Mouse (Mus musculus) heart, adult 11 months (tissue): ENCODE measurements around the gene Sipa1l2.
A peak's percentile ranks its signal among the peaks of the same experiment; 100 is the strongest.
"Not testable (repeated sequence)": the region's sequence is repeated elsewhere in the genome, so short reads cannot be mapped to it uniquely, and the experiment has no call there.

Experiments used
- DNase-seq: peaks from one replicate; pipeline ENCODE4 v3.0.0; 2022

Sipa1l2 gene

DNA sequence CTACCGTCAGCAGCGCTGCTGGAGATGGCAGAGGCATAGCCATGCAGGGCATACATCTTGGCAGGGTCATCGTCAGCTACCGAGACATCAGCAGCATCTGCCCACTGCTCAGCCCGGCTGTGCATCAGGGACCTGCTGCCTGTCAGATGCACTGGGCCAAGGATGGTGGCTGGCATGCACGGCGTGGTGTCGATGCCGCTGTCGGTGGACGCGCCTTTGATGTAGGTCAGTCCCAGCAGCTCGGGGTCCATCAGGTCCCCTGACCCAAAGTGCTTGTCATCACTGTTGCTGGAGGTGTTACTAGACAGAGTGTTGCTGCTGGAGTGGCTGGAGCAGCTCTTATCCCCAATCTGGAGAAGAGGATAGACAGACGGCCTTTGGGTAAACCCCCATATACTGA lies 122.1 kb downstream of the Sipa1l2 start:
- DNase-seq = no peak

DNA sequence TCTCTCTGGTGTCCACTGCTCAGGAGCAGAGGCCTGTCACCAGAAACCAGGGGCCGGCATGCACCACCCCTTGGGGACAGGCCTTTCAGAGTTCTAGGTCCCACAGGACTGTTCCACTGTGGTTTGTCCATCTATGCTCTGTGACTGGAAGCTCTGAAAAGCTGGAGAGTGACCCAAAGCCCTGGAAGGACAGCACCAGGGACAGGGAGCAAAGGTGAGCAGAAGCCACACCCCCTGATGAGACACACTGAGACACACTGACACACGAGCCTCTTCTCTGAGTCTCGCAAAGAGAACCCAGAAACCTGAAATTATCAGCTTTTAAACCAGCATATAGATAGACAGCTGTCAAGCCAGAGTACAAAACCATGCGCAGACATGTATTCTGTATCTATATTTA lies 123.4 kb downstream of the Sipa1l2 start:
- DNase-seq = no peak

DNA sequence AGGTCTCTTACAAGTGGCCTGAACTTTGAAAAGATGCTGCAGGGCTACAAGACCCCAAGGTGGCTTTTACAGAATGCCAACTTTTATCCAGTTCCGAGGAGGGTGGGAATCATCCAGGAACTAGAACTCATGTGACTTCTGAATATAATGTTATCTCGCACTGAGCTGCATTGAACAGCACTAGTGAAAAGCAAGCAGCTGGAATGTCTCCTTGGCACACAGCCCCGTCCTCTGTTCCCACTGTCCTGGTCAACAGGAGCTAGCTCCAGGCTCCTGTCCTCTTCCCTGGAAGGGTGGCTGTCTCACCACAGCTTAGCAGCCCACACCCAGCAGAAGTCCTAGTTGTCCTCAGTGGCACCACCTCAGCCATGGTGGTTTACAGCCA lies 124.4 kb downstream of the Sipa1l2 start:
- DNase-seq = peak; percentile 97

DNA sequence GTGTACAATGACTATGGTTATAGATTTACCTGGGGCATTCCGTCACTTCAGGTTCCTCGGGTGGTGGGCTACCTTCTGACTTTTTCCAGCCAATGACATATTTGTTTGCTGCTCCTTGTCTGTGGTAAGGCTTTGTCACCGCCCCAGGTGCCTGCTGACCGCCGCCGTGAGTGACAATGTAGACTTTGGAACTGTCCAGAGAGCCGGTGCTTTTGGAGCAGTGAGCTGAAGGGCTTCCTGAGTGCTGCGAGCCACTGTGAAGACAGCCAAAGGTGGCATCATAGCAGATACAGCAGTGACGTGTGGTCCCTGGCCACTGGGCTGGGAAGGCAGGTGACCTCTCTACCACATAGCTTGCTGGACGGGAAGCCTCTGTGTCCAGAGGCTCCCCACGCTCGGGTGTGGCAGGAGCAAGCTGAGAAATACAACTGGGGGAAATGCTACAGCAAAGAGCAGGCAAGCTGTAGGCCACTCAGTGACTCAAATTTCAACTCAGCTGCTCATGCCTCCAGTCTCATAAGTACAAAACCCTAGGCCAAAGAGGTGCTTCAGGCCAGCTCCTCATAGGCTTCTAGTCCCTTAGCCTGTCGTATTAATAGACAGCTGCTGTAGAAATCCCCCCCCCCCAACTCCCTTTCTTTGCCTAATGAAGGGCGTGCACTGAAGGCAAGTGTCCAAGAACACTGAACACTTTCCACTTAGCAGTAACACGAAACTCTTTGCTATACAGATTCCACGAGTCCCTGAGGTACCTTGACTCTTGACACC lies 125.0 kb downstream of the Sipa1l2 start:
- DNase-seq = peak; percentile 94

DNA sequence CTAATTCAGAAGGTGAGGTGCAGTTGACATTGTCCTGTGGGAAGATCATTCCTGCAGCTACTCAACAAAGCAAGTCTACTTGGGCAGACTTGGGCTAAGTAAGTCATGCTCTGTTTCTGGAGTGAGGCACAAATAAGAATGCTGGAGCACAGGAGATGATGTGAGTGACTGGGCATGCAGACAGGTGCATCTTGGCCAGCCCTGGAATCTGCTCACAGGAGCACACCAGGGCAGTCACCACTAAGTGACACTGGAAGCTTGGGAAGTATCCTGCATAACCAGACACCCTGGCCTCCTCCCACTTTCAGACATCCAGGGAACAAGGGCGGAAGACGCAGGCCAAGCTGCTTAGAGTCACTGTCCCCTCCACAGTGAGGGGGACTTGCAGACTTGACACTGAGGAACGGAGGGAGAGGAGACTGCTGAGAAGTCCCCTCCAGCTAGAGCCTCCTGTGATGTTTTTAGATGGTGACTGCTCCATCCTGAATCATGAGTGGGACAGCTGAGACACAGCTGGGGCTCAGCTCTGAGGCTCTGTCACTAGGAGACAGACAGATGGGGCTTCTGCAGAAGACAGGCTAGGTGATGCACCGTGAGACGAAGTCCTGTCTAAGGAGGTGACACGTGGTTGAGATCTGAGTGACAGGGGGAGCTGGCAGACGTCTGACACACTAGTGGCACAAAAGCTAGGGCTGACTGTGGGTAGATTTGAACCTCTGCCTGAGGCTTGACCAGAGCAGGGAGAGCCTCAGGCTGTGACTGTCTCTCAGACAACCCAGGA lies 134.1 kb downstream of the Sipa1l2 start:
- DNase-seq = no peak

- DNase-seq = no peak
Measured at GRCm38 (mm10) chr8:125434151-125434550, 135.5 kb downstream of the Sipa1l2 start.

GRCm38 (mm10) chr8:125431321-125431720 lies 138.3 kb downstream of the Sipa1l2 start:
- peak; percentile 96 for DNase-seq

GRCm38 (mm10) chr8:125430796-125431195 lies 138.8 kb downstream of the Sipa1l2 start:
- DNase-seq = no peak

DNA sequence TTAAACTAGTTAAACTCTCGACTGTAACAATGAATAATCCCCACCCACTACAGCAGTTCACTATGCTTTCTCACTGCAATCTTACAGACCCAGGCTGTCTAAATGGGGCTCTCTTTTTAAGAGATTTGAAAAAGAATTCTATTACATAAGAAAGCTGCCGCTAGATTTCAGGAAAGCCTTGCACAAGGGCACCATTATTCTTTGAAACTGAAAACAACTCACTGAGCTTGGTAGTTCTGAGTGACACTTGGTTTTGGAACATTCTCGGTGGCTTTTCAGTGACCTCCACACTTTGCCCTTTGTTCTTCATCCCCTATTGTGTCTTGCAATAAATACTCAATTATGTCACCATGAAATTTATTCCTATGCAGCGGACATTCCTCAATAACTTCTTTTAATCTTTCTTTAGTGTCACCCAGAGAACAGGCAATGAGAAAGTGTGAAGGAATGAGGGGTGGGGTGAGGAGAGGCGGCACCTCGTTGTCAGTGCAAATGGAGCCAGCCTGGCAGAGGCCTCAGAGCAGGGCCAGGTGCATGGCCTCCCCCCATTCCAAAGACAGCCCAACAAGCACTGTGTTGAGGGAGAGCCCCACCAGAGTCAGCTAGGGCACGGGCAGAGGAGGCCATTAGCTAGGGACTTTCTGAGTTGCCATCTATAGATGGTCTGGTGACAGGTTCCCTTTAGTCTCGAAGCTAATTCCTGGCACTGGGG lies 140.5 kb downstream of the Sipa1l2 start:
- DNase-seq = no peak

DNA sequence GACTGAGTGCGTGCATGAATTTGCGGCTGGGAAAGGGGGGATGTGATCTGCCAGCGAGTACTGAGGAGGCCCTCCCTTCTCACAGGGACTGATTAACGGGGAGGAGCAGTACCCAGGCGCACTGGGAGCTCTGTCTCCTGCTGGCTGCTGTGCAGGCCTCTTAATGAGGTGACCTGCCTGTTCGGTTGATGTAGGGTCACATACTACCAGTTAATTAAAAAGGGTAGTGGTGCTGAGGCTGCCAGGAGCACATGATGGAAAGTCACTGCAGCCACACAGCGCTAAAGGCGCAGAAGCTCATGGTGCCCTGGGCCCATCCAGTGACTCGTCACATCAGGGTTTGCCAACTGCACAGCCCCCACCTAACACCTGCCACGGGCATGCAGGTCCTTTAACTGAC lies 145.7 kb downstream of the Sipa1l2 start:
- peak; percentile 97 for DNase-seq

DNA sequence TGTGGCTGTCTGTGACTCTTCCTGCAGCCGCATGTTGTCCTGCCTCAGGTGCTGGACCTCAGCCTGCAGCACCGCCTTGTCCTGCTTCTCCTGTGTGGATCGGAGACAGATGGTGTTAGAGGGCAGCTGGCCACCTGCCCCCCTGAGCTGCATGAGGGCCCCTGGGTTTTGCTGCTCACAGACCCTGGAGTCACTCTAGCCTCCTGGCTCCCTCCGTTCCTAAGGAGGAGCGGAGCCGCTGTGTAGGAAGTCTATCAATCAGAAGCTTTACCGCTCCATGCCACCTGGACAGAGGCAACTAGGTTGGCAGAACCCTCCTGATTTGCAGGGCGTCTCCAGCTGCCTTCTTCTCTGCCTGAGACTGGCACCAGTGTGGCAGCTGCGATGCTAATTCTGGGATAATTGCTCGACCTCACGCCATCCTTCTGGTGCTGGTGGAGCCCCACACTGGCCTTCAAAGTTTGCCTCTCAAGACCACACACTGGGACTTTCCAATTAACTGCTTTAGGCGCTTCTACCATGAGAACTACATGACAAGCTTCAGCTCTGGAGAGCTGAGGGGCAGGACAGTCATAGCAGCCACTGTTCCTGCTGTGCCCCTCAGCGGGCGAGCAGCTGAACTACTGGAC lies 150.3 kb downstream of the Sipa1l2 start:
- no peak for DNase-seq

- DNase-seq = peak; percentile 94
Measured at GRCm38 (mm10) chr8:125416146-125416545, 153.5 kb downstream of the Sipa1l2 start.

GRCm38 (mm10) chr8:125414651-125415050 lies 155.0 kb downstream of the Sipa1l2 start:
- DNase-seq = no peak

DNA sequence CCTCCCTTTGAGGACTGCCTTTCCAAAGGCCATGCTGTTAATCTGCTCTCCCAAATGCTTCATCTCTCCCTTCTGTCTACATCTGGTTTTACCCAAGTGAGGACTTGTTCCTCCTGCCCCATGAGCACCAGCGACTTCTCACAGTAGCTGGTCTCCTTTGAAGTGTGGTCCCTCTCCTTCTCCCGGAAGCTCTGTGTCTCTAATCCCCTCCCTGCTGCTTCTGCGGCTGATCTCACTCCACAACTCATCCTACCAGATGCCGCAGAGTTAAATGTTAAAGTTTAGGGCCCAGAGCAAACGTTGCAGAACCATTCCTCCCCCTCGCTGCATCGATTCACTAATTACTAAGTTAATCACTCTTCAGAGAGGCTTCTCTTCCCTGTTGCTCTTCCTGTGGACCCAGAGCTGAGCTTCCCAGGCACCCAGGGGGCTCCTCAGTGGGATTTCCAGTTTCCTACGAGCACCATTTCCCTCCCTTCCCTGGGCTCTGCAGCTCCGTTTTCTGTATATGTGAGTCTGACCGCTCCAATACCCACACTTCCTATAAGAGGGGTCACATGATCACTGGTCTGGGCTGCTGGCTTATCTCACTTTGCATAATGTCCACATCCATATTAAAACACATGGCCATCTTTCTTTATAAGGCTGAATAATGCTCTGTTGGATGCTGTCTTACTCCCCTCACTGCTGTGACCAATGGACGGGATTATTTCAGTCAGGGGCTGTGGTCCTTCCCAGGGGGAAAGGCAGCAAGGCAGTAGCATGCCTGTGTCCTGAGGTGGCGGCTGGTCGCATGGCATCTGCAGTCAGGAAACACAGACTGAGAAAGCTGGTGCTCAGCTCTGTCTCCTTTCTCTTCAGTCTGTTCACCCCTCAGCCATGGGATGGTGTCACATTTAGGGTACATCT lies 156.4 kb downstream of the Sipa1l2 start:
- DNase-seq = no peak

DNA sequence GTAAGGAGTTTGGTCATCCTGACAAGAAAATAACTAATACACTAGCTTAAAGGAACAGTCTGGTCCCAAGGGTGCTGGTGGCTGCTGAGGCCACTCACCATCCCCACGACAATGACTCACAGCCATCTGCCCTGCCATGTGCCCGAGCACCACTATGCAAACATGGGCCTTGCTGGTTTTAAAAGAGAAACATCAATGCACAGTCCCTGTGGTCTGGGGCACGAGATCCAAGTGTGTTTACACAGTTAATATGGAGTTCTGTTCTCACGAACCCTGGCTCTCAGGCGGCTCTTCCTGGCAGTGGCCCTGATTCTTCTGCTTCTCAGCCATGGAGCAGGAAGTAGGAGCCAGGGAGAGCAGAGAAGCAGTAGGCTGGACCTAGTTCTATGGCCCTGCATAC lies 159.0 kb downstream of the Sipa1l2 start:
- no peak for DNase-seq

DNA sequence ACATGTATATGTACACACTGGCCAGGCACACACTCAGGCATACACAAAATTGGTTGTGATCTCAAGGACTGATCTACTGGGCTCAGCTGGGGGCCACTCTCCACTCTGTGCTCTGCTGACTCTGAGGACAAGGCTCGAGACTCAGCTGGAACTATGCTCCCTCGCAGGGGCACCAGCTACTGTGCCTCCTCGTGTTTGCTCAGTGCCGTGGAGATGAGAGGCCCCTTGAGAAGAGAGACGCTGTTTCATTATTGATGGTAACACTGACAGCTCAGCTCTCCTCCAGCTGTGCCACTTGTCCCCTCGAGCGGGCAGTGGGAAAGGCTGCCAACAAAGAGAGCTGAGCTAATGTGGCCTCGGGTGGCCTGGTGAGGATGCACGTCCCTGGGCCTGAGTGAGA lies 161.9 kb downstream of the Sipa1l2 start:
- DNase-seq = peak; percentile 88

DNA sequence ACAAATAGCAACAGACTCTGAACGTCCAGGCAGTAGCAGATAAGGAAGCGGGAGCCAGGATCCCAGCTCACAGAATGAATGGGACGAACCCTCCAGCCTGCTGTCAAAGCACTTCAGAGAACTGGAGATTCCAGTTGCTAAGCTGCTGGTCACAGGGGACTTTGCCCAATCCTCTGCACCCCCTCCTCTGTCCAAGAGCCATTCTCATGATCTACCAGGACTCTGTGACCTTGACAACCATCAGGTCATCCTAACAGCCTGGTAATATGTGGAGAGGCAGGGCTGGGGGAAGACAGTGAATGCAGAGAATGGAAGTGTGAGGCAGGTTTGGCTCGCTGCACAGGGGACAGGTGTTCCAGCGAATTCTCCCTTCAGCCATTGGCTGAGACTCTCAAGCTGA lies 163.2 kb downstream of the Sipa1l2 start:
- no peak for DNase-seq

GRCm38 (mm10) chr8:125401350-125401749 lies 168.3 kb downstream of the Sipa1l2 start:
- DNase-seq = no peak

GRCm38 (mm10) chr8:125397981-125398380 lies 171.6 kb downstream of the Sipa1l2 start:
- no peak for DNase-seq

DNA sequence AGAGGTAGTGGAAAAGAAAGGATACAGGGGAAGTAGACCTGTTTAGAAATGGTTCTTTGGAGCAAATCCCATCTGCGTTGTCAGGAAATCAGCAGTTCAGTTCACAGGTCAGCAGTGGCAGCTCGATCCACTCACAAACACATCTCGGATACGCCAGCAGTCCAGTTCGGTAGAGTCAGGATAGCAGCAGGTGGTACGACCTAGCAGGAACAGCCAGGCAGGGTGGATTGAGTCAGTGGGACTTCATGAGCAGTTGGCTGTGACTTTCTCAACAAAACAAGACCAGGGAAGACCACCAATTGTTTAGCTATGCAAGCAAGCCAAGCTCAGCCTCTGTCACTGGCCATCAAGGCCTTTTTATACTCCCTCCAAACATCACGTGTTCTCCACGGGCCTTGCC lies 173.9 kb downstream of the Sipa1l2 start:
- DNase-seq = not testable (repeated sequence)

DNA sequence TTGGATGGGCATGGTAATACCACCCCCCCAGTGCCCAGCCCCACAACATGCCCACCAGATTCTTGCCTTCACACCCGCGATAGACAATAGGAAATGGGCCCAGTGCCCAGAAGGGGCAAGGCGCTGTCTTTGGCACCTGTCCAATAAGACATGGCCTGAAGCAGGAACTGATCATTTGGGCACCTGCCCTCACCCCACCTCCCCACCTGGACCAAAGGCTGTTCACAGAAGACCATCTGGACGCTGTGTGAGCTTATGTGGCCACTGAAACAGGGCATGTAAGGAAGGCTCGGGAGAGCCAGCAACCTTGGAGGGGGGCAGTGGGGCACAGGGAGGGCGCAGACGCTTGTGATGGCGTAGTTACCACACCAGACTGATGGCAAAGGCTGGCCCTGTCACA lies 174.6 kb downstream of the Sipa1l2 start:
- DNase-seq = no peak

DNA sequence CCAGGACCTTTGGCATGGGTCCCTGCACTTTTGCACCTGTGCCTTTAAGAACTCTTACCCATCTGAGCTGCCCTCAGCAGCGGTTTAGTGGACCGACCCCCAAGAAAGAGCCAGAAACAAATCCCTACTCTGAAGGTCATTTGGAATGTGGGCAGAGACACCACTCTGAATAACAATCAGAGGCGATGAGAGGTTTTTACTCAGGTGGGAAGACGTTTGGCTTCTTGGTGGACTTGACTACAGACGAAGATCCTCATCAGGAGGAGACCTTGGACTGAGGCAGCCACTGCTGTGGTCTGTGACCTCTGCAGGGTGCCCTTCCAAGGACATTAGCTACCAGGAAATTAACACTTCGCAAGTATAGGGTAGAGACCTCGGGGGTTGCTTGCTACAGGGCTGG lies 177.9 kb downstream of the Sipa1l2 start:
- DNase-seq = no peak
